Mouse (Mus musculus) embryonic stem cell, embryonic (primary cell): ENCODE data around the gene Zer1.
"Not testable (repeated sequence)": the region's sequence is repeated elsewhere in the genome, so short reads cannot be mapped to it uniquely, and the experiment has no call there.

Experiments used
- CTCF ChIA-PET, 4 experiments: fragments of 300-600 bp in 2 of 4; fragments of 350-600 bp in 2 of 4; sonication (Branson Sonifier 250); formaldehyde crosslinking; loops; one replicate each; lab custom pipeline; 2022; ENCODE audit warnings: inconsistent platforms in 2 of 4; lab: Charles Lee
- POLR2A ChIA-PET, 4 experiments: fragments of 300-600 bp in 2 of 4; fragments of 350-600 bp in 2 of 4; sonication (Branson Sonifier 250); formaldehyde crosslinking; loops; one replicate each; lab custom pipeline; 2022; ENCODE audit warnings: antibody characterized with exemption in 4 of 4, inconsistent platforms in 1 of 4; lab: Charles Lee

Gene Zer1

DNA sequence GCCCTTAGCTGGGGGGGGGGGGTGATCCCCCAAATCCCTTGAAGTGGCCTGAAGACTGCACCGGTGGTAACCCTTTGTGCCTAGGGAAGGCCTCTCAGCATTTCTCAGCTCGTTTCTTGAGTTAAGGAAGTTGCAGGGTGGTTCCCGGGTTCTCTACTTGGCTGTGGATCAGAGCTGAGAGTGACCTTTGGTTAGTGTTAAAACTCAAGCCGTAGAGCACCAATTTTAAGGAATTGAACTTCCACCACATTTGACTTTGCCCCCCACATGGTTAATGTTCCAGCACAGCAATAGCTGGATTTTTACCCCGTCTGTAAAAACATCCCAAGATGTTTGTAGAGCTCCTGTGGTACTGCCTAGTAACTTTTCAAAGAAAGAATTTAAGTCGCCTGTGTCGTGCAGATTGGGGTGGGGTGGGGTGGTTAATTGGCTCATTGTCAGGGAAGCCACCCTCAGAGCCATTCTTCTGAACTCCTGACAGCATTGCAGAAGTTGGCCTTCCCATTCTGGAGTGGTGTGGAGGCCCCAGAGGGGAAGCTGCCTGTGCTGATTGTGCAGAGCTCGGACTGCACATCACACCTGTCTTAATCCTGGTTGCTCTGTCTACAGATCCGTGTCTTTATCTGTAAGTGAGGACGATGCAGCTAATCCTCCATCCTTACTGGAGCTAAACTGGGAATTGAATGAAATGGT lies 10.7 kb upstream of the Zer1 start:
- ChIA-PET POLR2A (interaction anchor here (0.6 to 11.4 kb wide), 151 partner anchors 10 to 1671 kb away, joined by 3 to 393 read pairs (median 5); partner anchors contain the start of genes Endog (in 3 of the 4), Kyat1 (in 3 of the 4), Zdhhc12 (in 3 of the 4) and Zer1 (in 3 of the 4)), CTCF (interaction anchor here (0.6 to 2.4 kb wide), 18 partner anchors 9 to 1223 kb away, joined by 3 to 10 read pairs (median 3); partner anchors contain the start of genes Endog (in 1 of the 4), Spout1 (in 1 of the 4) and Zer1 (in 1 of the 4))

DNA sequence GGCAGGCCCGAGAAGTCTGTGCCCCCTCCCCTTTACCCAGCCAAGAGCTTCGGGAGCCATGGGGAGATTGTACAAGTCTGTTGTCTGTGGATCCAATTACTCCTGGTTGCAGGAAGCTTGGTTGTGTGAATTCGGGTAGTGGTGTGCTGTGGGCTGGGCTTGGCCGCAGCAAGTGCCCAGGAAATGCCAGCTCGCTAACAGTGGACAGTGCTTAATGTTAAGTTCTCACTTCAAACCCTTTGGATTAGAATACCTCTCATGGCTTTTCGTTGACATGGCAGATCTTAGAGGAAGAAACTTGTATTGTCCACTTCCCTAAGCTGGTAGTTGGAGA lies 10.0 kb upstream of the Zer1 start:
- ChIA-PET POLR2A (interaction anchor here (0.6 to 11.4 kb wide), 119 partner anchors 9 to 1617 kb away, joined by 3 to 393 read pairs (median 6); partner anchors contain the start of genes Kyat1 (in 3 of the 4), Zdhhc12 (in 3 of the 4), Zer1 (in 3 of the 4) and Endog (in 2 of the 4)), CTCF (interaction anchor here in 3 of 4 experiments (0.6 to 2.4 kb wide), 11 partner anchors 10 to 1222 kb away, joined by 3 to 10 read pairs (median 4); partner anchors contain the start of genes Endog (in 1 of the 3), Spout1 (in 1 of the 3) and Zer1 (in 1 of the 3))

- CTCF ChIA-PET: interaction anchor here (0.6 to 2.4 kb wide), 10 partner anchors 10 to 624 kb away, joined by 3 to 10 read pairs (median 4); partner anchors contain the start of genes Spout1 (in 1 of the 4) and Zer1 (in 1 of the 4)
- POLR2A ChIA-PET: interaction anchor here (0.6 to 11.4 kb wide), 115 partner anchors 9 to 1616 kb away, joined by 3 to 393 read pairs (median 6); partner anchors contain the start of genes Endog (in 4 of the 4), Kyat1 (in 3 of the 4), Zer1 (in 3 of the 4) and Ier5l (in 2 of the 4)
Observed at GRCm38 (mm10) chr2:30133613-30134377, 9.4 kb upstream of the Zer1 start, which contains the start of gene Tbc1d13. Tbc1d13 (plus strand) TSS chr2:30133746.

- CTCF ChIA-PET: interaction anchor here in 3 of 4 experiments (0.6 to 2.4 kb wide), 7 partner anchors 9 to 625 kb away, joined by 3 to 10 read pairs (median 4); partner anchors contain the start of gene Zer1 (in 1 of the 3)
Observed at GRCm38 (mm10) chr2:30132801-30133612, 8.6 kb upstream of the Zer1 start.

DNA sequence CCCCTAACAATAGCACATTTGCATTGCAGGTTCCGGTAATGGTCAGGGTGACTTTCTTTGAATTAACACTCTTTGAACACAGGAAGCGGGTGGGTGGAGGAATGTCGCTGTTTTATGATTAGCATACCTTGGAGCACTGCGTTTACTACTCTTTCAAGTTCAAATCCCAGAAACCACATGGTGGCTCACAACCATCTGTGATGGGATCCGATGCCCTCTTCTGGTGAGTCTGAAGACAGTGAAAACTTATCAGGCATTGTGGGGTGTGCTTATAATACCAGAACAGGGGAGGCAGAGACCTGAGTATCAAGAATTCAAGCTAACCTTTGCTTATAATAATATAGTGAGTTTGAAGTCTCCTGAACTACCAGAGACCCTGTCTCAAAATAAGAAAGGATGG lies 6.9 kb upstream of the Zer1 start:
- POLR2A ChIA-PET: interaction anchor here in 2 of 4 experiments (1.3 to 10.3 kb wide), 10 partner anchors 9 to 68 kb away, joined by 4 to 393 read pairs (median 35); partner anchors contain the start of genes Endog (in 1 of the 2), Pkn3 (in 1 of the 2), Spout1 (in 1 of the 2) and Zdhhc12 (in 1 of the 2)

More at GRCm38 (mm10) chr2:30132801-30133612, 8.6 kb upstream of the Zer1 start:
- POLR2A ChIA-PET: interaction anchor here in 3 of 4 experiments (0.5 to 11.4 kb wide), 94 partner anchors 9 to 1152 kb away, joined by 3 to 393 read pairs (median 5); partner anchors contain the start of genes Endog (in 3 of the 3), Zer1 (in 3 of the 3), Ier5l (in 2 of the 3) and Kyat1 (in 2 of the 3)

GRCm38 (mm10) chr2:30130156-30130555 lies 5.8 kb upstream of the Zer1 start:
- POLR2A ChIA-PET: interaction anchor here (0.5 to 10.3 kb wide), 27 partner anchors 7 to 333 kb away, joined by 3 to 393 read pairs (median 4); partner anchors contain the start of genes Endog (in 2 of the 4), Wdr34 (in 2 of the 4), Dolpp1 (in 1 of the 4) and Pkn3 (in 1 of the 4)
- CTCF ChIA-PET: interaction anchor here in 2 of 4 experiments (0.6 to 0.9 kb wide), 3 partner anchors 32 to 416 kb away, joined by 3 to 4 read pairs (median 3); no protein-coding TSS in a partner anchor

More for the DNA sequence above, 6.9 kb upstream of the Zer1 start:
- CTCF ChIA-PET: not testable (repeated sequence)

- POLR2A ChIA-PET: interaction anchor here in 2 of 4 experiments (1.3 to 10.3 kb wide), 5 partner anchors 8 to 80 kb away, joined by 3 to 393 read pairs (median 7); partner anchors contain the start of genes Spout1 (in 1 of the 2) and Wdr34 (in 1 of the 2)
Observed at GRCm38 (mm10) chr2:30128789-30129188, 4.4 kb upstream of the Zer1 start.

GRCm38 (mm10) chr2:30123729-30124471 lies 485 bp downstream of the Zer1 start:
- ChIA-PET POLR2A (interaction anchor here (0.5 to 9.7 kb wide), 55 partner anchors 10 to 1660 kb away, joined by 3 to 229 read pairs (median 4); partner anchors contain the start of genes Tbc1d13 (in 3 of the 4), Phyhd1 (in 2 of the 4), Spout1 (in 2 of the 4) and Zdhhc12 (in 2 of the 4)), CTCF (interaction anchor here in 3 of 4 experiments (0.6 to 1.9 kb wide), 8 partner anchors 10 to 345 kb away, joined by 3 to 9 read pairs (median 4); partner anchors contain the start of genes Spout1 (in 1 of the 3) and Tbc1d13 (in 1 of the 3))

More at GRCm38 (mm10) chr2:30128789-30129188, 4.4 kb upstream of the Zer1 start:
- CTCF ChIA-PET: no interaction called here

DNA sequence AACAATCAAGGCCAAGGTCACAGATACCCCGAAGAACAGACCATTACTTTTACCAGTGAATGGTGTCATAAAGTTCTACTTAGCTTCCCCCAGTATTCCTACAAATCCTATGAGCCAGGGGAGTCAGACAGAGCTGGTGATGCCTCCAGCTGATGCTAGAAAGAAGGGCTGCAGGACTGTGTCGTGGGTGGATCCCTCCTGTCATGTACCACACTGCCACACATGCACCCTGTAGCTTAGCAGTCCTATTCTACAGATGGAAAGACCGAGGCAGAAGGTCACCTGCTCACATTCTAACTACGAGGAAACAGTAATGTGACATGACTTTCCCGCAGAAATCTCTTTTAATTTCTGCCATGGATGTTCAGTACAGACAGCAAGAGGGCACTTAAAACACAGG lies 1.6 kb downstream of the Zer1 start:
- ChIA-PET CTCF (interaction anchor here in 1 of 4 experiments (1.5 kb wide), 1 partner anchor 16 kb away, joined by 3 read pairs; no protein-coding TSS in a partner anchor), POLR2A (interaction anchor here in 3 of 4 experiments (1.0 to 9.7 kb wide), 10 partner anchors 12 to 142 kb away, joined by 3 to 229 read pairs (median 4); partner anchors contain the start of genes Tbc1d13 (in 2 of the 3), Pkn3 (in 1 of the 3) and Spout1 (in 1 of the 3))

GRCm38 (mm10) chr2:30120269-30120668 lies 4.1 kb downstream of the Zer1 start:
- ChIA-PET CTCF (interaction anchor here in 1 of 4 experiments (1.6 kb wide), 1 partner anchor 42 kb away, joined by 6 read pairs; no protein-coding TSS in a partner anchor), POLR2A (interaction anchor here in 2 of 4 experiments (0.9 to 9.7 kb wide), 8 partner anchors 10 to 159 kb away, joined by 3 to 229 read pairs (median 7); partner anchors contain the start of gene Tbc1d13 (in 2 of the 2))

GRCm38 (mm10) chr2:30119641-30120051 lies 4.7 kb downstream of the Zer1 start:
- ChIA-PET POLR2A (interaction anchor here in 3 of 4 experiments (0.6 to 9.7 kb wide), 18 partner anchors 9 to 160 kb away, joined by 3 to 229 read pairs (median 4); partner anchors contain the start of genes Tbc1d13 (in 2 of the 3), Kyat1 (in 1 of the 3) and Zdhhc12 (in 1 of the 3)), CTCF (interaction anchor here in 2 of 4 experiments (1.0 to 1.6 kb wide), 3 partner anchors 13 to 137 kb away, joined by 3 to 6 read pairs (median 5); no protein-coding TSS in a partner anchor)

- ChIA-PET POLR2A (interaction anchor here in 3 of 4 experiments (0.6 to 2.0 kb wide), 9 partner anchors 11 to 291 kb away, joined by 3 to 6 read pairs (median 3); partner anchors contain the start of gene Zer1 (in 2 of the 3)), CTCF (interaction anchor here in 1 of 4 experiments (0.7 to 1.4 kb wide), 2 partner anchors 11 to 50 kb away, joined by 4 to 9 read pairs; no protein-coding TSS in a partner anchor)
Observed at GRCm38 (mm10) chr2:30112564-30112963, 11.8 kb downstream of the Zer1 start.

DNA sequence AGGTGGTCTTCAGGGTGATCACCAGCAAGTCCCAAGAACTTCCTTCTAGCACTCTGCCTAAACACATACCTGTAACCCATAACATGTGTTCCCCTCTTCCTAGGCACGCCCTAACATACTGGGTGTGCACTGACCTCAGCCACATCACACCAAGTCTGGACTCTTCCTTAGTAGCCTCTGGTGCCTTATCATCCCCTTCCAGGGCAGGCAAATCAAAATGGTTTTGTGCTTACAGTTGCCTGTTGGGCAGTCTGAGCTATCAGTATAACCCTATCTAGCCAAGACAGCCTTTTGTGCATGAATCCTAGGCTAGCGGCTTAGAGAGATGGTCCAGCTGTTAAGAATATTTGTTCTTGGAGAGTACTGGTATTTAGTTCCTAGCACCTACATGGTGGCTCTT lies 12.9 kb downstream of the Zer1 start:
- POLR2A ChIA-PET: interaction anchor here in 2 of 4 experiments (0.6 to 2.0 kb wide), 9 partner anchors 8 to 147 kb away, joined by 3 to 5 read pairs (median 3); partner anchors contain the start of gene Zer1 (in 2 of the 2)
- CTCF ChIA-PET: no interaction called here

GRCm38 (mm10) chr2:30108260-30108659 lies 16.1 kb downstream of the Zer1 start:
- ChIA-PET POLR2A (interaction anchor here in 2 of 4 experiments (0.6 to 4.1 kb wide), 15 partner anchors 10 to 71 kb away, joined by 3 to 34 read pairs (median 3); partner anchors contain the start of genes Tbc1d13 (in 2 of the 2), Endog (in 1 of the 2) and Zer1 (in 1 of the 2)), CTCF (interaction anchor here (0.6 to 1.7 kb wide), 7 partner anchors 11 to 60 kb away, joined by 3 to 9 read pairs (median 3); partner anchors contain the start of genes Tbc1d13 (in 1 of the 4) and Wdr34 (in 1 of the 4))
